Mouse (Mus musculus): Measurements from ENCODE around the gene Gm2035.
"Not testable (repeated sequence)": the region's sequence is repeated elsewhere in the genome, so short reads cannot be mapped to it uniquely, and the experiment has no call there.

- TF ChIP-seq EP300 (optimal IDR thresholded peaks at IDR 0.05); CTCF (IDR thresholded peaks at IDR 0.05; ENCODE audit: low read depth): not testable (repeated sequence)
Observed at GRCm38 (mm10) chr12:87919721-87920120, at the start of gene Gm2035.
